Mouse (Mus musculus): ENCODE measurements around the gene Efemp2. TPM values are rescaled to one million over a fixed set of nuclear protein-coding genes. Genes with fewer than 3 reads are reported as not detected.

Gene Efemp2
- total RNA-seq (2015) (0.42 and 1.2 TPM in 2 replicates), total RNA-seq (2017) (1.2 TPM in 1 of 2 replicates, not detected in the other)

DNA sequence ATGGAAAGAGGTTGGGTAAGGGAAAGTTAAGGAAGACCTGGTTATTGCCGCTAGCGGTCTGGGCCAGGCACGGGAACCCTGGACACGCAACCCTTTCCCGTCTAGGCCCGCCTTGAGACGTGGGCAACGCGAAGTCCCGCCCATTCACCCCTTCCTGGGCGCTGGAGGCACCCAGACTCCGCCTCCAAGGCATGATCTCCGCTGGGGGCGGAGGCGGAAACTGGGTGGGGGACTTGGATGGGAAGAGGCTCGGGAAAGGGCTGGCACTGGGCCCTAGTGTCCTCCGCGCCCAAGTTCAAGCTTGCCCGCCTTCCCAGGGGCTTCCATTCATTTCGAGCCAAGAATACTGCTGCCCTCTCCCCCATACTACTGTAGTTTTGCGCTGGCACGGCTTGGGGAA lies at the start of gene Efemp2:
TSS of gene Efemp2 (plus strand) at position 235 of the 400 bp plus-strand sequence.
- ATAC-seq (ENCODE audit: poor library complexity, severe bottlenecking): peak; percentile 75

DNA sequence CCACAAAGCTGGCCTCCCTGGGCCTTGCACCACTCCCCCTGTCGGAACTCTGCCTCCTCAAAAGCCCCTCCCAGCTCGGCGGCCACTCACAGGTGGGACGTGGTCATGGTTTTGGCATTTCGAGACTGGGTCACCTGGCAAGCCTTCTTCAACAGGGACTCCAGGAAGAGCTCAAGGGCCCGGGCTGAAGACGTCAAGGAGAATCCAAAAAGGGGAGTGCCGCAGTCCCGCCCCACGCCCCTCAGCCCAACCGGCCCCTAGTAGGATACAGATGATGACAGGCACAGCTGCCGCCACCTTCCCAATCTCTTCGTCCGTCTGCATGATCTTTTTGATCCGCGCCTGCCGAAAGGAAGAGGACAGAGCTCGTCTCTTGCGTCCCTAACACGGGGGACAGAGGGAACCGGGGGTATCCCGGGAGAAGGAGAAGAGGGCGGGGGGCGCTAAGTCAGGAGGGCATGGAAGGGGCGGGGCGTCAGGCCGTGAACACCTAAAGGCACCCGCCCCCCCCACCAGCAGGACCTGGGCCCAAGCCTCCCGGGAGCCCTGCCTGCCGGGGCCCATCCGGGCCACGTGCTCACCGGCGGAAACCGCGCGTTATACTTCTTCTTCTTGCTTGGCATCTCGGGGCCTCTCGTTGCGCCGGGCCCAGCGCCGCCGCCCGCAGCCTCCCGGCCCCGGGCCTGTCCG lies 49.5 kb upstream of the Efemp2 start:
- peak; percentile 30 for ATAC-seq (ENCODE audit: poor library complexity, severe bottlenecking)

GRCm38 (mm10) chr19:5424782-5425741 lies 48.7 kb upstream of the Efemp2 start, which contains the start of the genes Drap1 and AI837181:
Drap1 (minus strand) TSS chr19:5424979.
AI837181 (plus strand) TSS chr19:5425144.
- peak; percentile 95 for ATAC-seq (ENCODE audit: poor library complexity, severe bottlenecking)

DNA sequence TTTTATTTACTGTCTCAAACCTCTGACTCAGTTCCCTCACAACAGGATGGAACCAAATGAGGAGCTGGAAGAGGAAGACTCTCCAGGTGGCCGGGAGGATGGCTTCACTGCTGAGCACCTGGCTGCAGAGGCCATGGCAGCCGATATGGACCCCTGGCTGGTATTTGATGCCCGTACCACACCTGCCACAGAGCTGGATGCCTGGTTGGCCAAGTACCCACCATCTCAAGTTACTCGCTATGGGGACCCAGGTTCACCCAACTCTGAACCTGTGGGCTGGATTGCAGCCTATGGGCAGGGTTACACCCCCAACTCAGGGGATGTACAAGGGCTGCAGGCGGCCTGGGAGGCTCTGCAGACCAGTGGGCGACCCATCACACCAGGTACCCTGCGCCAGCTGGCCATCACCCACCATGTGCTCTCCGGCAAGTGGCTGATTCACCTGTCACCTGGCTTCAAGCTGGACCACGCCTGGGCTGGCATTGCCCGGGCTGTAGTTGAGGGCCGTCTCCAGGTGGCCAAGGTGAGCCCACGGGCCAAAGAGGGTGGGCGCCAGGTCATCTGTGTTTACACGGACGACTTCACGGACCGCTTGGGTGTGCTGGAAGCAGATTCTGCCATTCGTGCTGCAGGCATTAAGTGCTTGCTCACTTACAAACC lies 47.7 kb upstream of the Efemp2 start:
- ATAC-seq (ENCODE audit: poor library complexity, severe bottlenecking): no peak

DNA sequence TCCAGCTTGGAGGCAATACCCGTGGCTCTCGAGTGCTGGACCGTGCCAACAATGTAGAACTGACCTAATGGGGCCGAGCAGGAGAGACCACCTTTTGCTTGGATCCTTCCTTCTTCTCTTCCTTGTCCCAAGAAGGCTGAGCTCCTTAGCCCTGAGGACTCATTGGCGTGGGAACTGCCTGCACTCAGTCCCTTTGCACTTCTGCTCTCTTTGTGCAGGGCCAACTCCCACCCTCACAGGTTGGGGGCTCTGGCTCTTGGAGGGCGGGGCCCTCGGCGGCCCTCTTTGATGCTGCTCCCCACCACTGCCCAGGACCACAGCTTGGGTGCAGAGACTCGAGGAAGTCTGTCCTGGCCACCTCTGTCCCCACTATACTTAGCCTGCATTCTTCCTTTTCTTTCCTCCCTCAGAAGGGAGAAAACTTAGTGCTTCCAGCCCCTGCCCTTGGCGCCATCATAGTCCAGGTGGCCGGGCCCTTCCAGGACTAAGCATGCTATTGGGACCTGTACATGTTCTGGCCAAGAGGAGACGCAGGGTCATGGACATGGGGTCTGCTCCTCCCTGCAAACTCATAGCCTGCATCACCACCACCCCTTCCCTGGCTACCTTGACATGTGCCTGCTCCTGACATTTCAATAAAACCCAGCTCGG lies 47.0 kb upstream of the Efemp2 start:
- ATAC-seq (ENCODE audit: poor library complexity, severe bottlenecking): no peak

- ATAC-seq (ENCODE audit: poor library complexity, severe bottlenecking): no peak
Measured at GRCm38 (mm10) chr19:5428083-5428482, 45.7 kb upstream of the Efemp2 start.

DNA sequence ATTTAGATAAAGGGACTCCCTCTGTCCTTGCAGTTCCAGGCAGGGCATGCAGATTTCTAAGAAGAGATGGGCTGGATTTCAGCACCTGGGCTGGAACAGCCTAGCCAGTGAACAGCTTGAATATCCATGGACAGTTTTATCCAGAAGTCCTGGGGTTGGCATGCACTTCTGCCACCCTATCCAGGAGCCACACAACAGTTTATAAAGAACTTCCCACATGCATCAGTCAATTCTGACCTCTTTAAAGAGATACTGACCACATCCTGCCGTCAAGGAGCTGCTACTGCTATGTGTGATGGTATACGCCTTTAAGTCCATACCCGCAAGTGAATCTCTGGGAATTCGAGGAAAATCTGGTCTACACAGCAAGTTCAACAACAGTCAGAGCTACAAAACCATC lies 44.5 kb upstream of the Efemp2 start:
- no peak for ATAC-seq (ENCODE audit: poor library complexity, severe bottlenecking)

DNA sequence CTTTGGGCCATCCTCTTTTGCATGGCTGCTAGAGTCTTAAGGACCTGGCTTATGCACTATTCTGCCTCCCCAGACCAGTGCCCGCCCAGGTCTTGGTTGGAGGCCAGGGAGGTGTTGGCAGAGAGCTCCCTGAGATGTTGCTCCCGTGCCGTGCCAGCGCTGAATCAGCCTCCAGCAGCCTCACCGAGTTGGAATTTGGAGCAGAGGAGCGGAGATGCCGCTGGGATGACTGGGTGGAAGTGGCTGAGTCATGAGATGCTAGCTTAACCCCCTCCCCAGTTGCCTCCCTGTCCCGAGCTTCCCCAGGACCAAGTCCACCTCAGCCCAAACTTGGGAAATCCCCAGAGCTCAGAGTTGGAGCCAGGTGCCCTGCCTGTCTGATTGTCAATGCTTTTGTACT lies 43.9 kb upstream of the Efemp2 start:
- ATAC-seq (ENCODE audit: poor library complexity, severe bottlenecking): no peak

GRCm38 (mm10) chr19:5430408-5430807 lies 43.3 kb upstream of the Efemp2 start:
- no peak for ATAC-seq (ENCODE audit: poor library complexity, severe bottlenecking)

DNA sequence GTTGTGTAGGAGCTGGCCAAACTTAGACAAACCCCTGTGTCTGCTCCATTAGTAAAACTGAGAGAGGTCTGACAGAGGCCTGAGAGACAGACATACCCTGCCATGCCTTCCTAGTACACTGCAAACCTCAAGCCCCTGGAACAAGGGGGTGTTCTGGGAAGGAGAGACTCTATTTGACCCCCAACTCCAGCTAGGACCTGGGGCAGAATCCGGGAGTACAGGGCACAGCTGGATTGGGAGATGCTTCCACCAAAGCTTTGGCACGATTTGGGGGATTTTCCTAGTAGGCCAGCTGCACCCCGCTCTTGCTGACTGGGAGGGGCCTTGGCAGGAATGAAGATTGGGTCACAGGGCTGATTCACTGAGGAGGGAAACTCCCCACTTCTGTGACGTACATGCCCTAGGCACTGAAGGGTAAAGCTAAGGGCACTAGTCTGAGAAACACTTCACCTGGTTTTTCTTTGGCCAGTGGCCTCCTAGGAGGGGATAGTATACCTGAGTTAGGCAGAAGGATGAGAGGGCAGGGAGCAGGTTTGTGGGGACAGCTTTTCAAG lies 41.8 kb upstream of the Efemp2 start:
- ATAC-seq (ENCODE audit: poor library complexity, severe bottlenecking): no peak

- peak; percentile 89 for ATAC-seq (ENCODE audit: poor library complexity, severe bottlenecking)
Measured at GRCm38 (mm10) chr19:5432992-5433852, 40.5 kb upstream of the Efemp2 start.

DNA sequence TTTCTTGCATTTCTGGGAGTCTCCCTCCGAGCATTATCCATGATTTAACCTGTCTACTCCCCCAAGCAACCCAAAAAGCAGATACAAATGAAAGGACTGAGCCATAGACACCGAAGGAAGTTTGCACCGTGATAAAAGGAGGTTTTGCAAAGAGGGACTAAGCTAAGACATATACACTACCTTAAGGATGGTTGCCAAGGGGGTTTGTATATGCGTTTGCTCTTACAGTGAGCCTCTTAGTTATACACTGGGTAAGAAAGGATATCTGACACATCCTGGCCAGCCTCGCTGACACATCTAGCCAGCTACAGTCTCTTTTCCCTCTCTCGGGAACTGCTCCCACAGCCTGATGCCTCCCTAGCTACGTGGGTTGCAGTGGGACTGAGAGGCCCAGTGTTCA lies 39.8 kb upstream of the Efemp2 start:
- no peak for ATAC-seq (ENCODE audit: poor library complexity, severe bottlenecking)

DNA sequence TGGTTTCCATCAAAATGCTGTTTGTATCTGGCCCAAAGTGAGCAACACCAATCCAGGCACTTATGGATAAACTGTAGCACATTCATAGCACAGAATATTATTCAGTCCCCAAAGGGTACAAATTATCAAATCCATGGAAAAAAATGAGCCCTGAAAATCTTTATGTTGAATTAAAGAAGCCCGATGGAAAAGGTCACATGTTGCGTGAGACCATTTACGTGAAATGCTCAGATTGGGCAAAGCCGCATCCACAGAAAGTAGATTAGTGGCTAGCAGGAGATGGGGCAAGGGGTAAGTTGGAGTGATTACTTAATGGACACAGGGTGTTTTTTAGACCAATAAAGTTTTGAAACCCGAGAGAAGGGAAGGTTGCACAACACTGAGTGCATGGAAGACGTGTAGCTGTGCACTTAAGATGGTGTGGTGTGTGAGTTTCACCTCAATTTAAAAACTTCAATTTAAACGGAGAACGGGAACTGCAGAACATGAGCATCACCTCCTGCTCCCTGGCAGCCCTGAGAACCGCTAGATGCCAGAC lies 29.3 kb upstream of the Efemp2 start:
- peak; percentile 38 for ATAC-seq (ENCODE audit: poor library complexity, severe bottlenecking)

- ATAC-seq (ENCODE audit: poor library complexity, severe bottlenecking): no peak
Measured at GRCm38 (mm10) chr19:5444954-5445353, 28.8 kb upstream of the Efemp2 start.

DNA sequence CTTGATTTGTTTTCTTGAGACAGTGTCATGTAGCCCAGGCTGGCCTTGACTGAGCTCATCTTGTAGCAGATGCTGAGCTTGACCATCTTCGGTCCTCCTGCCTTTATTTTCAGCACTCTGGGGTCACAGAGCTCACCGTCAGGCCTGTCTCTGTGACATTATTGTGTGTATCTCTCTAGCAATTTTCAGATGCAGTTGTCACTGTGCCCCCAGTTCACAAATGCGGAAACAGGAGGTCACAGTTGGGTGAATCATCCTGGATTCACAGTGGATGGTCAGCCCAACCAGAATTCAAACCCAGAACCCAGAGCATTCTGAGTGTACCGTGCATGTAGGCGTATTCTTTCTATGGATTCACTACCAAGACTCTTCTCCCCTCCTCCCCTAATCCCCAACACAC lies 28.0 kb upstream of the Efemp2 start:
- ATAC-seq (ENCODE audit: poor library complexity, severe bottlenecking): no peak

DNA sequence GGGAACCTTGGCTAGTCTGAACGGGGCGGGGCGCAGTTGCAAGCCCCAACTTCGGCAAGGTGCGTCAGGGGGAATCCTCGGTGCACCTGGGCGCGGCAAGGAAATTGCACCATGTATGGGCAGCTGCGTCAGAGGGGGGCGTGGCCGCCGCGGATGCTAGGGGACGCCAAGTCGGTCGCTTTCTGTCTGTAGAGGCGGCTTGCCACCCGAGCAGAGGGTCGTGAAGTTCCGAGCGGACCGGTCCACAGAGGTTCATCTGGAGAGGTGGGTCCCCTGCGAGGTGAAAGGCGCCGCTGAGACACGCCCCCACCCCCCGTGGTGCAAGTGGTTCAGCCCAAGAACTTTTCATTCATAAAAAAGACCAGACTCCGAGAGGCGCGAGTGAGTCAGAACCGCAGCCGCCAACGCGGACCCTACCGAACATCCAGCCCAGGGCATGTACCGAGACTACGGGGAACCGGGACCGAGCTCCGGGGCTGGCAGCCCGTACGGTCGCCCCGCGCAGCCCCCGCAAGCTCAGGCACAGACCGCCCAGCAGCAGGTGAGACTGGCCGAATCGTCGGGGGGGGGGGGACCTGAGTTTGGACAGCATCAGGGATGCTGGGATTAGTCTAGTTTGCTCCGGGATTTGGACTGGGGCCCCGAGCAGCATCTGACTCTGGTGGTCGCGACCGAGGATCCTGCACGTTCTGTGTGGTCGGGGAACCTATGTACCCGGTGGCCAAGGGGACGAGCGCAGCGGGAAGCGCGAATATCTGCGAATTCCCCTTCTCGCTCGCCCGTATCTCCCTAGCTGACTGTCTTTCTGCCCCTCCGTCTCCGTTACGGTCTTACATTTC lies 26.0 kb upstream of the Efemp2 start, which contains the start of gene Fosl1:
TSS of gene Fosl1 (plus strand) at position 33 of the 839 bp plus-strand sequence.
- ATAC-seq (ENCODE audit: poor library complexity, severe bottlenecking): peak; percentile 85

DNA sequence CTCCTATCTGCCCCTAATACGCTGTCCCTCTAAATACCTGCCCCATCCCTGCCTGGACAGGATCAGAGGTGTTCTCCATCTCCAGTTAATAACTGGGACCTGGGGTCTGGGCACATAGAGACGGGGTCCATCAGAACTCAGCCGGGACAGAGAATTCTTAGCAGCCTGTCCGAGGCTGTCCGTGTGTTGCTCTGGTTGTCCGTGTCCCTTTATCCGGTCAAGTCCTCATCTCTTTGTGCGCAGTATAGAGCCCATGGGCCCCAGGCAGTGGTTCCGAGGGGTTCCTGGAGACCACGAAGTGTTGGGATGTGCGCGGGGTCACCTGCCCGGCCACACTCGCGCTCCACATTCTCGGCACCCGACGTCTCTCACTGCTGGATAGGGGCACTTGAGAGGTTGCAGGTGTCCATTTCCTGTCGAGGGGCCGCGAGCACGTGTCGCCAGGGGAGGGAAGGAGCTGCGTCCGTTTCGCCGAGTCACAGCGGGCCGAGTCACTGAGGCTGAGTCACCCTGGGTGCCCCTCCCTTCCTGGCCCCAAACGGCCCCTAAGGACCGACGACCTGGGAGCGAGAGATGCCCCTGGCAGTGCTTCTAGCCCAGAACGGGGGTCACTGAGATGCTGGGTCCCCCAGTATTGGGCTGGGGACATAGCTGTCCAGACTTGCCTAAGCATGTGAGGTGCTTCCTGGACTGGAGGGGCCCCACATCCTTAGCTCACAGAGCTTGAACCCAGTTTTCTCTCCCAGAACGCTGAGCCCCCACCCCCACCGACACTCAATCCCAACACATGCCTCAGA lies 25.2 kb upstream of the Efemp2 start:
- peak; percentile 77 for ATAC-seq (ENCODE audit: poor library complexity, severe bottlenecking)
